Mouse (Mus musculus) mouse trophoblast stem cell (cell line): Measurements from ENCODE around the gene Fancc.
"Not testable (repeated sequence)": the region's sequence is repeated elsewhere in the genome, so short reads cannot be mapped to it uniquely, and the experiment has no call there.

Source experiments
- in situ Hi-C, 2 experiments: fragments of 300-500 bp; cut with MseI, MboI; formaldehyde crosslinking; loops; 2 replicates in 1 of 2; 3 replicates in 1 of 2; pipeline ENCODE4 v1.15.1; 2025

The Fancc gene

DNA sequence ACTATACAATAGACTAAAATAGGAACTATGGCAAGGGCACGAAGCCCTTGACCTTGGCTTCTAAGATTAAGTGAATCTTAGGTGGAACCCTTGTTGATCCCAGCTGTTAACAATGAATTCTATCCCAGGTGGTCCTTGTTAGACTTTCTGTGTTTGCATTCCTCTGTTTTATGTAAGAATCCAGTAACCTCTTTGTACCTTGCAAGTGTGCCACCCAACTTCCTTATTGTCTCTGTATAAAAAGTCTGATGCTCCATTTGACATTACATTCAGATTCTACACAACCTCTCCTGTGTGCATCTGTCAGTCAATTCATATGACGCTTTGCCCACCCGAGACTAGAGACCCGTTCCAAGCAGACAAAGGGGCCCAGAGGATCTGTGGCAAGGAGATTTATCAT lies 143.8 kb downstream of the Fancc start:
- in situ Hi-C loops: not testable (repeated sequence)

DNA sequence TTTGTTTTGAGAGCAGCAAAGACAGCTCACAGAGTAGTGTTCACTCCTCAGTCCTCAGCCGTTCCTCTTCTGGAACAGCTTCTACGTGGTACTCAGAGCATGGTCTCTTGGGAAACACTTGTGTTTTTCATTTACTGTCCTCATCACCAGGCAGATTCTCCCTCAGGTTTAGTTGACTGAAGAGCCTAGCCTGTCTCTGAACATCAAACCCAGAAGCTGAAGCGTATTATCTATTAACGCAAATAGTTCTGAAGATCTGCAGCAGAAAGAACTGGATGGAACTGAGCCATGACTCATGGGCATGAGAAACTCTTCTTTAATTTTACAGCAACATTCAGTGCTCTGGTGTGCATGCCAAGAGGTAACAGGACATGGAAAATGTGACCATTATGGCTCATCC lies 147.0 kb downstream of the Fancc start:
- in situ Hi-C loops: no loop called here

DNA sequence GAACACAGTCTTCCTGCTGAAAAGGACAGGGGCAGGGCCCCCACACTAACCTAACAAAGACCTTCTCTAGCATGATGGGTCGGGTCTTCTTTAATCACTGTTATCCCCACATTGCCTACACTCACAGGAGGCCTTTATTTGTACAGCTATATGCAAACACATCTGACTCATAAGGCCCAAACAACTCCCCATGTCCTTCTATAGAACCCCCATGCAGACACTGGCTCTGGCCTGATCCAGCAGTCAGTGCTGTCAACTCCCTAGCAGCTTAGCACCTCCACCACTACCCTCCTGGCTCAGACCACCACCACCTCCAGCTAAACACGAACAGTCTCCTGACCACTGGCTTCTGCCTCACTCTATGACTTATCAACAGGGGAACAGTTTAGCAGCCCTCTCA lies 149.4 kb downstream of the Fancc start:
- in situ Hi-C loops: no loop called here

DNA sequence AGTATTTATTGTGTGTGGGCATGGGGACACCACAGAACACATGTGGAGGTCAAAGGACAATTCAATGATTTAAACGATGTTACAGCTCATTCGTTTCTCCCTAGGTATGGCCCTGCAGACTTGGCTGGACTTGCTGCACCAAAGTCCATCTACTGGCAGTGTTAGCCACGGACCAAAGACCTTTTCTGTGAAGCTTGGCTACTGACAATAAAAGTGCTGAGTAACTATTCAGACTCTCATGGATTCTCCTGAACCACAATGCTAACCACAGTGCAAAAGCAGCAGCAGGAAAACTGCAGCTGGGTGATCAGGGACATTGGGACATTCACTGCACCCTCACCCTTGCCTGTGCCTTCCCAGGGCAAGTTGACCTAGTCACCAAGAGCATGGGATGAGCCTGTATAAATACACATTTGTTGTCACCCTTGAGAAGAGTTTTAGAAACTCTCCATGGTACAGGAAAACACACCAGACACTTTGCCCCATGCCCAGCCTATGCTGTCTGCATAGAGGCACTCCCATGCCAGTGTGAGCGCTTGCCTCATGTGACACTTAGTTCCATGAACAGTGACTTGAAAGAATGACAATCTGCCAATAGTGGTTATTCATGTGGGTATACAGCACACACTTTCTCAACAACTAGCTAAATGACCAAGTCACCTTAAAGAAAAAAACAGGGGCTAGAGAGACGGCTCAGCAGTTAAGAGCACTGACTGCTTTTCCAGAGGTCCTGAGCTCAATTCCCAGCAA lies 151.4 kb downstream of the Fancc start:
- in situ Hi-C loops: no loop called here

GRCm38 (mm10) chr13:63344481-63344880 lies 152.6 kb downstream of the Fancc start:
- in situ Hi-C loops: no loop called here

DNA sequence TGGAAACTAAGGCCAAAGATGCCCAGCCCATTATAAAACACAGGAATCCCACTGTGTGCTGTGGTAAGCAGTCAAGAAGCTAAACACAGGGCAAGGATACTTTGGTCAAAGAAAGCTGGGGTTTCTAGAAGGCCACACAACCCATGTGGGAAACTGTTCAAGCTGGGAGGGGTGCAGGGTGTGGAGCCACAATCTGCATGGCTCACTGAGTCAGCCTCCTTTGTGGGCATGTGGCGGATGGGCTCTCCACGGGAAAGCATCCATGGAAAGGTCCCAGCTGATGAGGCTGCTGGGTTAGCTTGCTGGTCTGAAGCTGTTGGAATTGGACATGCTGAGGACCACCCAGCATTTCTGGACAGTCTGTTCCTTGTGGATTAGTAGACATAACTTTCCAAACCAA lies 154.3 kb downstream of the Fancc start:
- in situ Hi-C loops: no loop called here

GRCm38 (mm10) chr13:63339946-63340345 lies 157.1 kb downstream of the Fancc start:
- in situ Hi-C loops: no loop called here

DNA sequence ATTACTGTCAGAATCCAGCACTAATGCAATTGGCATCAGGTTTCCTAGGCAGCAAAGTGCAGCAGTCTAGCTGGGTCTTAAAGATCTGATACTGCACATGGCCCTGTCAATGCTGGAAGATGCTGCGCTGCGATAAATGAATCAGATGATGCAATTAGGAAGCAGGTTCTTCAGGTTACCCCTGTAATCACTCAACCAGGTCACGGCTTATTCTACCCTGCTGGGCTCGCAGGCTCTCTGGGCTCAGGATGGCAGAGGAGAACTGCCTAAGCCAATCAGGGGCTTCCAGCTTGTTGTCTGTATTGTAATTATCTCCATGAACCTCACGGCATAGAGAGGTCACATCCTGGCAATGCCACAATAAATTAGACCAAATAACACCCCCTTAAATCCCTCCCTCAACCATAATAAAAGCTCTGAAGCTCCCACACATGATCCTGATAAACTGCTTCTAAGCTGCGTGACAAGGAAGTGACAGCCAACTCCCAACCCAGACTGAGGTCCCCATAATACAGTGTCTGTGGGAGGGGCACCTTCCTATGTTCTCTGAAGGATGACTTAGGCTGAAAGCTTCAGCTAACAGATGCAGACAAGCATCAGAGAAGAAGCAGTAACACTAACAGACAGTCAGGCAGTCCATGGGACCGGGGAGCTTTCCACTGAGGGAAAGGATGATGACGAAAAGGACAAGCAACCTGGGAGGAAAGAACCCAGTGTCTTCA lies 159.7 kb downstream of the Fancc start:
- in situ Hi-C loops: no loop called here

- in situ Hi-C loops: no loop called here
Measured at GRCm38 (mm10) chr13:63336335-63336734, 160.7 kb downstream of the Fancc start.

GRCm38 (mm10) chr13:63335421-63336134 lies 161.5 kb downstream of the Fancc start:
- in situ Hi-C loops: no loop called here

DNA sequence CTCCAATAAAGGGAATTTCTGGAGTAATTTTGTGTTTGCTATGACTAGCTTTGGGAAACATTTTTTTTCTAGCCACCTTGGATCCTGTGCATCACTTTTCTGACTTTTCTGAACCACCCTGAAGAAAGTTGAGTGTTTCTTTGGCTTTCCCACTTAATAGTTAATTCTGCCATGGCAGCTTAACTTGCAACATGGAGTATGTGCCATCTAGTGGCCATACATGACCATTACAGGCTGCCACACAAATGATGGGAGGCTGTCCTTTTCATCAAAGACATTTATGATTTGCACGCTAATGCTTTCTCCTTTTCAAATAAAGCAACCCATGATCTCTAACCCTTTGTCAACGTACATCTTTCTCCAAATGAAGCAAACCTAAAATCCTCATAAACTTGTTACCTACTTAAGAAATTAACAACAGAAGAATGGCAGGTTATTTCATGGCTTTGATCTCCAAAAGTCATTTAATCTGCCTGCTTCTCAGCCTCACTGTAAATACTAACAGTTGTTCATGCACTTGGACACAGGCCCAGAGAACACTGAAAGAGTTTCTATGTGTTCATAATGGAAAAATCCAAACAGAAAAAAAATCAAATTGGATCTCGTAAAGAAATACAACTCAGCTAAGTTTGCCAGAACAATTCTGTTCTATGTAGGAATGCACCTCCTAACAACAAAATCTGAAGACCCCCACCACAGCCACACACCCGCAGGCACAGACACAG lies 164.3 kb downstream of the Fancc start:
- in situ Hi-C loops: loop anchor here (5.0 kb wide), 2 partner anchors 285 to 405 kb away; no protein-coding TSS in a partner anchor

- in situ Hi-C loops: loop anchor here (5.0 kb wide), 2 partner anchors 284 to 404 kb away; no protein-coding TSS in a partner anchor
Measured at GRCm38 (mm10) chr13:63331379-63331778, 165.7 kb downstream of the Fancc start.

GRCm38 (mm10) chr13:63330236-63330860 lies 166.7 kb downstream of the Fancc start:
- in situ Hi-C loops: loop anchor here (5.0 kb wide), 2 partner anchors 283 to 403 kb away; no protein-coding TSS in a partner anchor

DNA sequence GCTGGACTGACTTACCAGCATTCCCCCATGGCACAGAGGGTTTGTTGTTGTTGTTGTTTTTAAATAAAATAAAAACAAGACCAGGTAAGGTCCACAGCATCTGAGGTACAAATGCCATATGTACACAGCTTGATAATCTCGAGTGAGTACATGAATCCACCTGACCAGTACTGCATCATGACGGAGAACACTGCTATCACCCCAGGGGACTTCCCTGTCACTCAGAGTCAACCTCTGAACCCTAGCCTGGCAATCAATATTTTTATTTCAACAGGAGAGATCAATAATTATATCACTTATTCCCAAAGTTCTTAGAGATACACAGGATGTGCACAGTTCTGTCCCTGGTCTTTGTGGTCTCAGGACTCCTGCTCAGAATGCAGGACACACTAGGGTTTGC lies 171.1 kb downstream of the Fancc start:
- in situ Hi-C loops: loop anchor here in 1 of 2 experiments (10.0 kb wide), 1 partner anchor 401 kb away; no protein-coding TSS in a partner anchor

DNA sequence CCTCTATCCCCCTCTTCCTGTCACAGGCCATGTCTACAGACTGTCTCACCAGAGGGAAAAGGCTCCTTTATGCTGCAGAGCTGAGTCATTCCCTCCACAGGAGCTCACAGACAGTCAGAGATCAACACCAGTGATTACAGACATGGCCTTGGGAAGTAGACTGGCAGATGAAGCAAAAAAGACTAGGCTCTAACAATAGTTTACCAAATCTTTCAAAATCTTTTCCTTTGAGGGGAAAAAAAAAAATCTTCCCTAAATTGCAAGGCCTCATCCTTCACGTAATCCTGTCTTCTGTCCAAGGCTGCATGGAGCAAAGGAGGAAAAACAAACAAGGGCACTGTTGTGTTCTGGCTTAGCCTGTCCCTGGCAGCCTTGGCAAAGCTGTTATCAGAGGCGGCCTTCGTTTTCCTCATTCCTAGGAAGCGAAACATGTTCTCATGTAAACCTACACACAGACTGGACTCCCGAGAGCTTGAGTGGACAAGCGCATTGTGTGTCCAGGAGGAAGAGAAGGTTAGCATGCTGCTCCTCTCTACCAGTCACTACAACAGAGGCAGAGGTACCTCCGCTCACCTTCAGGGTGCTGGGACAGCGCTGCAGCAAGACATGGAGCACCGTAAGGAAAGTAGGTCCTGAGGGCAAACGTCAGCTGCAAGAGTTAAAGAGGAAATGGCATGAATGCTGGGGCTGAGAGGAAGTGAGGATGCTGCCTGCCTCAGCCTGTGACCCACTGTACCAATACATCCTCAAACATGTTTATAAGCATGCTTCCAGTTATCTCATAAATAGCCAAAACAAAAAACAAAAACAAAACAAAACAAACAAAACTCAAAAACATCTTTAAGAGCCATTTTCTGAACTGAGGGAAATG lies 171.9 kb downstream of the Fancc start:
- in situ Hi-C loops: loop anchor here in 1 of 2 experiments (10.0 kb wide), 1 partner anchor 400 kb away; no protein-coding TSS in a partner anchor

DNA sequence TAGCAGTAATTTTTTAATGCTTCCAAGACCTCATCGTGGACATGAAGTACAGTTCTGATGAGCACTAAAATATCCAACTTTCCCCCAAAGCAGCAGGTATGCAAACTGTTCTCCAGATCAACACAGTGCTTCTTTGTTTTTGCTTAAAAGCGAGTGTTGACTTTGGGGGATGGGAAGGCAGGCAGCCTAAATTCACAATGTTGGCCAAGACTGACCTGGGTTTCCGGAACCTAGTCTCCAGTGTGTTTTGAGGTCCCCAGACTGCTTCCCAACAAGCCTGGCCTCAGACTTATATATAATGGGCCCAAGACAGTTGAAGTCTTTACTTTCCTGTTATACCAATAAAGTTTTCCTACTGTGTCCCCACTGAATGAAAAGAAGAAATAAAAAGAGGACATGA lies 172.8 kb downstream of the Fancc start:
- in situ Hi-C loops: loop anchor here in 1 of 2 experiments (10.0 kb wide), 1 partner anchor 400 kb away; no protein-coding TSS in a partner anchor

GRCm38 (mm10) chr13:63323286-63324075 lies 173.6 kb downstream of the Fancc start:
- in situ Hi-C loops: loop anchor here in 1 of 2 experiments (10.0 kb wide), 1 partner anchor 399 kb away; no protein-coding TSS in a partner anchor

DNA sequence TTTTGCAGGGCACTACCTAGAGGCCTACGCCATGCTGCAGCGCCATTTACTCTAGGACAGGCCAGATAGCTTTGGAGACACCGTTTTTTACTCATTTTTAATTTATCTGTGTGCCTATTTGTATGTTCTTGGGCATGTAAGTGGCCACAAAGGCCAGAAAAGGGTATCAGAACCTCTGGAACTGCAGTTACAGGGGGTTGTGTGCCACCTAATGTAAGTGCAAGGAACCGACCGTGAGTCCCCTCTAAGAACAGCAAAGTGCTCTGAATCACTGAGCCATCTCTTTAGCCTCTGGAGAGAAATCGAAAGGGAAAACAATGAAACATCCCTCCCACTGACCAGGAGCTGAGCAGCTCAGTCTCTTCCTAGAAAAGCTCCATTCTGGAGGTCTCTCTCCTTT lies 174.3 kb downstream of the Fancc start:
- in situ Hi-C loops: loop anchor here in 1 of 2 experiments (10.0 kb wide), 1 partner anchor 398 kb away; no protein-coding TSS in a partner anchor

DNA sequence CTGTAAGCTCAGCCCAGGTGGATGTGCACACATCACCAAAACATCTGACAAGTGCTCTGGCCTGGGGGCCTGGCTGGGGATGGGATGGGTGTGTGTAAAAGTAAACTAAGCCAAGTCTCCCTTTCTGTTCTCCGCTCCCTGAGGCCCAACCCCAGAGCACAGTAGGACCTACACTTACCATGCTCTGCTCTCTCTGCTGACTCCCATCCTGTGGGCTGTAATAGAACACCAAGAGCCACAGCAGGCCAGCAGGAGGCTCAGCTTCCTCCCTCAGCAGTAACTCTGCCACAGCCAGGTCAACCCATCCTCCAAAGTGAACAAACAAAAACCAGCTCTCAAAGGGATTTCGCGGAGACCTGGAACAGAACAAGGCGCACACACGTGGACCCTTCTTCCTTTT lies 175.4 kb downstream of the Fancc start:
- in situ Hi-C loops: loop anchor here in 1 of 2 experiments (10.0 kb wide), 1 partner anchor 397 kb away; no protein-coding TSS in a partner anchor
